In genomic region chr2:131909683-131910572, GRCm38 (mm10) we compare ENCODE assay signal across 8 mouse cellular contexts. TPM values are rescaled to one million over a fixed set of nuclear protein-coding genes. Genes with fewer than 3 reads are reported as not detected.
DNase-seq lines count a peak whose midpoint lies in the region; ATAC-seq and TF ChIP-seq lines count a peak whose summit lies in the region.

Gene Prnp (plus strand): TSS chr2:131909928.
Gene Prn (plus strand): TSS chr2:131909957.

- peaks cover 6% of the 10 kb centered on the region for H3K27me3 ChIP-seq in CH12.LX (replicated peaks)
- H3K27me3 ChIP-seq in forebrain, embryonic 11.5 days (ENCODE audit: control insufficient read depth, insufficient read depth, low read length): no peaks in the 10 kb centered on the region
- H3K27me3 ChIP-seq in heart, embryonic 16.5 days (ENCODE audit: control insufficient read depth, insufficient read depth, low read length): no peaks in the 10 kb centered on the region
- no peaks in the 10 kb centered on the region for H3K27me3 ChIP-seq in liver, embryonic 15.5 days
- no peaks in the 10 kb centered on the region for H3K27me3 ChIP-seq in neural tube, embryonic 12.5 days (replicated peaks)

- no peaks in the 10 kb centered on the region for H3K79me2 ChIP-seq in CH12.LX (replicated peaks; ENCODE audit: control insufficient read depth, extremely low read depth, insufficient read depth, poor library complexity, severe bottlenecking)

- H3K4me3 ChIP-seq in CH12.LX (replicated peaks in 1 of 3; ENCODE audit: low read depth in 2 of 3, low read length in 2 of 3, poor library complexity in 1 of 3): peak within 1 kb of the TSS; percentile 68 to 87 (median 75)
- H3K4me3 ChIP-seq in forebrain, embryonic 11.5 days (ENCODE audit: low read depth, low read length): peak within 1 kb of the TSS; percentile 58
- H3K4me3 ChIP-seq in heart, embryonic 16.5 days (ENCODE audit: low read length): peak within 1 kb of the TSS; percentile 71
- H3K4me3 ChIP-seq in liver, embryonic 15.5 days (replicated peaks): peak within 1 kb of the TSS; percentile 72
- peak within 1 kb of the TSS; percentile 72 for H3K4me3 ChIP-seq in neural tube, embryonic 12.5 days

- peaks cover 0 to 24% of the 10 kb centered on the region in 2 experiments; a peak in 2 of 4 replicates for H3K4me1 ChIP-seq in CH12.LX (ENCODE audit: control insufficient read depth in 1 of 2, insufficient read depth in 2 of 2)
- 0 out of 2 replicates have a peak, but pooled peaks cover 5% of the 10 kb centered on the region for H3K4me1 ChIP-seq in forebrain, embryonic 11.5 days (replicated peaks; ENCODE audit: control insufficient read depth, insufficient read depth, low read length)
- H3K4me1 ChIP-seq in heart, embryonic 16.5 days (ENCODE audit: control insufficient read depth, insufficient read depth, low read length): peaks cover 21% of the 10 kb centered on the region
- peaks cover 65% of the 10 kb centered on the region for H3K4me1 ChIP-seq in liver, embryonic 15.5 days (replicated peaks)
- H3K4me1 ChIP-seq in neural tube, embryonic 12.5 days: peaks cover 7% of the 10 kb centered on the region

- ATAC-seq in forebrain, embryonic 11.5 days (replicated peaks; ENCODE audit: low FRiP score): peak; percentile 91
- peak; percentile 95 for ATAC-seq in heart, embryonic 16.5 days (replicated peaks; ENCODE audit: extremely low read depth, insufficient read depth, low FRiP score)
- peak; percentile 84 for ATAC-seq in liver, embryonic 15.5 days (ENCODE audit: insufficient read depth)
- ATAC-seq in neural tube, embryonic 12.5 days (ENCODE audit: low FRiP score, low read depth): peak; percentile 89

- peaks cover 0 to 5% of the 10 kb centered on the region in 2 experiments for H3K36me3 ChIP-seq in CH12.LX (replicated peaks in 1 of 2; ENCODE audit: control insufficient read depth in 1 of 2, insufficient read depth in 1 of 2, low read length in 1 of 2)
- no peaks in the 10 kb centered on the region for H3K36me3 ChIP-seq in forebrain, embryonic 11.5 days (ENCODE audit: control insufficient read depth, insufficient read depth, low read length)
- H3K36me3 ChIP-seq in heart, embryonic 16.5 days (ENCODE audit: control insufficient read depth, insufficient read depth): peaks cover 2% of the 10 kb centered on the region; the same call in 1 of the 2 replicates
- peaks cover 7% of the 10 kb centered on the region; the same call in 1 of the 2 replicates for H3K36me3 ChIP-seq in liver, embryonic 15.5 days (replicated peaks)
- no peaks in the 10 kb centered on the region for H3K36me3 ChIP-seq in neural tube, embryonic 12.5 days

- TF ChIP-seq POLR2A in CH12.LX (IDR thresholded peaks at IDR 0.05; ENCODE audit: low read depth, low read length): peak; percentile 83

- in situ Hi-C loops in CH12.LX (cut with MboI; ENCODE audit: low pct_ligation_motif_present, low pct_unique_long_range_greater_than_20kb, low sequenced_read_pairs): no loop called here

- no peaks in the 10 kb centered on the region for H3K9me3 ChIP-seq in CH12.LX (replicated peaks; ENCODE audit: low read length)
- no peaks in the 10 kb centered on the region for H3K9me3 ChIP-seq in forebrain, embryonic 11.5 days (ENCODE audit: control insufficient read depth, low read length)
- no peaks in the 10 kb centered on the region for H3K9me3 ChIP-seq in heart, embryonic 16.5 days (replicated peaks; ENCODE audit: control insufficient read depth, low read length)
- no peaks in the 10 kb centered on the region for H3K9me3 ChIP-seq in liver, embryonic 15.5 days (replicated peaks)
- no peaks in the 10 kb centered on the region for H3K9me3 ChIP-seq in neural tube, embryonic 12.5 days

- H3K27ac ChIP-seq in CH12.LX (ENCODE audit: insufficient read depth, low read depth): no peak within 1 kb of the TSS
- peak within 1 kb of the TSS; percentile 65 for H3K27ac ChIP-seq in forebrain, embryonic 11.5 days (ENCODE audit: low read depth, low read length)
- H3K27ac ChIP-seq in heart, embryonic 16.5 days (ENCODE audit: low read length): peak within 1 kb of the TSS; percentile 85
- peak within 1 kb of the TSS; percentile 85 for H3K27ac ChIP-seq in liver, embryonic 15.5 days (replicated peaks)
- H3K27ac ChIP-seq in neural tube, embryonic 12.5 days: peak within 1 kb of the TSS; percentile 65; the same call in 1 of the 2 replicates

- peak within 1 kb of the TSS; percentile 63 for H3K4me2 ChIP-seq in CH12.LX (ENCODE audit: insufficient read depth, low read depth, poor library complexity, severe bottlenecking)
- peak within 1 kb of the TSS; percentile 64 for H3K4me2 ChIP-seq in forebrain, embryonic 11.5 days (ENCODE audit: low read depth, low read length, severe bottlenecking)
- peak within 1 kb of the TSS; percentile 59 for H3K4me2 ChIP-seq in heart, embryonic 16.5 days (ENCODE audit: low read depth, low read length)
- H3K4me2 ChIP-seq in liver, embryonic 15.5 days: peak within 1 kb of the TSS; percentile 79
- peak within 1 kb of the TSS; percentile 66 for H3K4me2 ChIP-seq in neural tube, embryonic 12.5 days (replicated peaks)

- DNase-seq in CH12.LX (ENCODE audit: extremely low read depth): peak; percentile 91
- peak; percentile 88 for DNase-seq in c-Kit-positive CD71-positive TER-119-negative erythroid progenitor cells, embryonic 14.5 days (ENCODE audit: low read depth)
- peak; percentile 97 for DNase-seq in forebrain, embryonic 11.5 days (ENCODE audit: low spot score)
- DNase-seq in kidney, postnatal 36 days: peak; percentile 93 to 97
- peak; percentile 90 for DNase-seq in telencephalon, adult 2 months (ENCODE audit: low read depth, low spot score)

- TF ChIP-seq EP300 in CH12.LX (IDR thresholded peaks at IDR 0.05; ENCODE audit: low read length): no peak

- dilution Hi-C loops in CH12.LX (cut with MboI; ENCODE audit: extremely low pct_ligation_motif_present, extremely low pct_unique_long_range_greater_than_20kb, low sequenced_read_pairs): no loop called here

- 5% methylated on average over 52 of the region's 52 CpGs for WGBS in forebrain, embryonic 11.5 days
- 4% methylated on average over 51 of the region's 52 CpGs for WGBS in heart, embryonic 16.5 days
- 4% methylated on average over 52 of the region's 52 CpGs for WGBS in liver, embryonic 15.5 days (ENCODE audit: insufficient replicate concordance)
- WGBS in neural tube, embryonic 12.5 days: 5% methylated on average over 52 of the region's 52 CpGs

- TF ChIP-seq CTCF in CH12.LX (conservative IDR thresholded peaks at IDR 0.05 in 1 of 2, IDR thresholded peaks at IDR 0.05 in 1 of 2; ENCODE audit: low read depth in 2 of 2, low read length in 2 of 2): no peak

- no peak for TF ChIP-seq RAD21 in CH12.LX (IDR thresholded peaks at IDR 0.05; ENCODE audit: low read depth, low read length)

- peak within 1 kb of the TSS; percentile 74 for H3K9ac ChIP-seq in CH12.LX (ENCODE audit: insufficient read depth, low read depth)
- peak within 1 kb of the TSS; percentile 76 for H3K9ac ChIP-seq in forebrain, embryonic 11.5 days (ENCODE audit: low read length)
- peak within 1 kb of the TSS; percentile 84 for H3K9ac ChIP-seq in heart, embryonic 16.5 days (ENCODE audit: low read length)
- peak within 1 kb of the TSS; percentile 88 for H3K9ac ChIP-seq in liver, embryonic 15.5 days
- H3K9ac ChIP-seq in neural tube, embryonic 12.5 days: peak within 1 kb of the TSS; percentile 77

TF ChIP-seq in CH12.LX, 34 proteins besides CTCF, POLR2A, EP300 and RAD21:
- TF ChIP-seq CHD2 (IDR thresholded peaks at IDR 0.05; ENCODE audit: low read length) (no peak), NELFE (IDR thresholded peaks at IDR 0.05; ENCODE audit: low read depth, low read length) (peak; percentile 62; the same call in 1 of the 2 replicates), IRF4 (IDR thresholded peaks at IDR 0.05; ENCODE audit: low read depth, low read length) (peak; percentile 26; the same call in 1 of the 2 replicates), JUN (IDR thresholded peaks at IDR 0.05; ENCODE audit: insufficient read depth, low read depth, low read length) (no peak), JUND (conservative IDR thresholded peaks at IDR 0.05; ENCODE audit: low read depth, low read length) (peak; percentile 19; the same call in 1 of the 2 replicates), USF2 (conservative IDR thresholded peaks at IDR 0.05; ENCODE audit: low read depth, low read length) (no peak), NRF1 (IDR thresholded peaks at IDR 0.05; ENCODE audit: low read depth, low read length) (no peak), UBTF (IDR thresholded peaks at IDR 0.05; ENCODE audit: low read depth, low read length) (no peak), ELF1 (IDR thresholded peaks at IDR 0.05; ENCODE audit: low read depth, low read length) (no peak), SIN3A (IDR thresholded peaks at IDR 0.05; ENCODE audit: low read length) (0 out of 2 replicates have a peak, but pooled peaks have one; percentile 13), PAX5 (IDR thresholded peaks at IDR 0.05; ENCODE audit: low read length) (no peak), MXI1 (IDR thresholded peaks at IDR 0.05; ENCODE audit: low read depth, low read length) (no peak), MEF2A (IDR thresholded peaks at IDR 0.05; ENCODE audit: borderline replicate concordance, low read depth, low read length) (peak; percentile 41; the same call in 1 of the 2 replicates), TBP (conservative IDR thresholded peaks at IDR 0.05; ENCODE audit: low read depth, low read length) (peak; percentile 63; the same call in 1 of the 2 replicates), MYC (IDR thresholded peaks at IDR 0.05; ENCODE audit: low read depth, low read length) (no peak), TCF12 (IDR thresholded peaks at IDR 0.05; ENCODE audit: low read depth, low read length) (peak; percentile 79)
TF ChIP-seq in CH12.LX: peak in this region for 7.

RNA-seq across cellular contexts. Expression of gene Prnp, which starts in this region (rescaled TPM):
- total RNA-seq in CH12.LX (2012; rRNA removed): 3.5 and 4.5 TPM in 2 replicates
- 5.7 and 6.8 TPM in 2 replicates for total RNA-seq in CH12.LX (2014; rRNA removed)
- 4.3 and 6.4 TPM in 2 replicates for polyA plus RNA-seq in CH12.LX (2012; ENCODE audit: insufficient read length, low read depth)
- 25.4 and 31.2 TPM in 2 replicates for polyA plus RNA-seq in forebrain, embryonic 11.5 days (2014; fragmentation: Nextera tagmentation; extraction: Ambion mirVana)
- 112 and 115 TPM in 2 replicates for polyA plus RNA-seq in heart, embryonic 16.5 days (2015; fragmentation: Nextera tagmentation; extraction: Ambion mirVana)
- polyA plus RNA-seq in liver, embryonic 15.5 days (2015; fragmentation: Nextera tagmentation; extraction: Ambion mirVana): 32.1 and 34.1 TPM in 2 replicates
- polyA plus RNA-seq in neural tube, embryonic 12.5 days (2016; fragmentation: Nextera tagmentation; extraction: Ambion mirVana): 74.5 and 75.1 TPM in 2 replicates

RNA-seq across cellular contexts. Expression of gene Prn, which starts in this region (rescaled TPM):
- total RNA-seq in CH12.LX (2012; rRNA removed) (not detected in 2 replicates), CH12.LX (2014; rRNA removed) (not detected in 2 replicates)
- not detected in 2 replicates for polyA plus RNA-seq in CH12.LX (2012; ENCODE audit: insufficient read length, low read depth)
- polyA plus RNA-seq in forebrain, embryonic 11.5 days (2014; fragmentation: Nextera tagmentation; extraction: Ambion mirVana): not detected in 2 replicates
- polyA plus RNA-seq in heart, embryonic 16.5 days (2015; fragmentation: Nextera tagmentation; extraction: Ambion mirVana): not detected in 2 replicates
- polyA plus RNA-seq in liver, embryonic 15.5 days (2015; fragmentation: Nextera tagmentation; extraction: Ambion mirVana): 0.12 TPM in 1 of 2 replicates, not detected in the other
- polyA plus RNA-seq in neural tube, embryonic 12.5 days (2016; fragmentation: Nextera tagmentation; extraction: Ambion mirVana): not detected in 2 replicates
